Mouse (Mus musculus) heart, postnatal 0 days (tissue): Measurements from ENCODE around the gene Ssbp3.

ENCODE experiments used
- CTCF ChIP-seq: IDR thresholded peaks from 2 replicates; pipeline ENCODE4 v1.5.1; 2016; ENCODE audit warnings: antibody characterized with exemption, control low read depth, low read depth
- EP300 ChIP-seq: IDR thresholded peaks from 2 replicates; pipeline ENCODE4 v1.6.1; 2016; ENCODE audit warnings: antibody characterized with exemption, low read depth

DNA sequence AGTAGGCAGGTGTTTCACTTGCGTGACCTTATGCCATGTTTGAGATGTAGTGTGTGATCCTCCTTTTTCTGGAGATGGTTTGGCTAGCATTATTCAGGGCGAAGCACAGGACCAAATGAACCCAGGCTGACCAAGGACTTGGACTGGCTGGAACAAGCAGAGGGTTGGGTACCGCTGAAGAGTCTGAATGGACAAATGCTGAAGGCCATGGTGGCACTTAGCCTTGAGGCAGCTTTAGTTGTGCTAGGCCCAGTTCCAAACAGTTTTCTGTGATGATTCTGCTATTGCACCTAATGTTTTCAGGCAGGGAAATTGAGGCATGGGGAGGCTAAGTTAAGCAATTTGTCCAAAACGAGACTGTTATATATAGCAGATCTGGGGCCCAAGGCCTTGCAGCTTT is 61.6 kb downstream of the Ssbp3 start:
- no peak for TF ChIP-seq CTCF
- TF ChIP-seq EP300: no peak
